ENCODE assay signal across 11 mouse cellular contexts in genomic region chr7:84314742-84315141, GRCm38 (mm10).
"Had no signal": no experiment of that assay in that cellular context is flagged by ENCODE, and none has a peak within 500 bp of the region (broad histone marks: within the 10 kb centered on the region; RNA-seq: fewer than 3 reads in every experiment).

No protein-coding gene starts in this region.

- H3K9me3 ChIP-seq: liver, embryonic 15.5 days; lung, embryonic 15.5 days; midbrain, embryonic 10.5 days; midbrain, embryonic 13.5 days; neural tube, embryonic 12.5 days; stomach, embryonic 15.5 days had no signal

- H3K27me3 ChIP-seq: liver, embryonic 15.5 days; lung, embryonic 15.5 days; midbrain, embryonic 13.5 days; neural tube, embryonic 12.5 days; stomach, embryonic 15.5 days had no signal

- H3K4me1 ChIP-seq: liver, embryonic 15.5 days; midbrain, embryonic 10.5 days; midbrain, embryonic 13.5 days; neural tube, embryonic 12.5 days; stomach, embryonic 15.5 days had no signal

- DNase-seq: lung, adult 2 months had no signal

- ATAC-seq: liver, postnatal 0 days; midbrain, embryonic 13.5 days; midbrain, embryonic 16.5 days had no signal

- H3K36me3 ChIP-seq: liver, embryonic 15.5 days; lung, embryonic 15.5 days; stomach, embryonic 15.5 days had no signal

- H3K27ac ChIP-seq: liver, embryonic 15.5 days; lung, embryonic 15.5 days; macrophage; midbrain, embryonic 10.5 days; midbrain, embryonic 13.5 days; neural tube, embryonic 12.5 days; stomach, embryonic 15.5 days; stomach, postnatal 0 days had no signal

- H3K4me3 ChIP-seq: liver, embryonic 15.5 days; lung, embryonic 15.5 days; midbrain, embryonic 10.5 days; midbrain, embryonic 13.5 days; neural tube, embryonic 12.5 days; stomach, embryonic 15.5 days had no signal

- H3K4me2 ChIP-seq: liver, embryonic 15.5 days; lung, embryonic 15.5 days; midbrain, embryonic 13.5 days; neural tube, embryonic 12.5 days; stomach, embryonic 15.5 days had no signal

- H3K9ac ChIP-seq: liver, embryonic 15.5 days; liver, postnatal 0 days; lung, embryonic 15.5 days; midbrain, embryonic 13.5 days; neural tube, embryonic 12.5 days; stomach, embryonic 15.5 days had no signal
